Mouse (Mus musculus): ENCODE results near the gene Dnaaf5.

DNA sequence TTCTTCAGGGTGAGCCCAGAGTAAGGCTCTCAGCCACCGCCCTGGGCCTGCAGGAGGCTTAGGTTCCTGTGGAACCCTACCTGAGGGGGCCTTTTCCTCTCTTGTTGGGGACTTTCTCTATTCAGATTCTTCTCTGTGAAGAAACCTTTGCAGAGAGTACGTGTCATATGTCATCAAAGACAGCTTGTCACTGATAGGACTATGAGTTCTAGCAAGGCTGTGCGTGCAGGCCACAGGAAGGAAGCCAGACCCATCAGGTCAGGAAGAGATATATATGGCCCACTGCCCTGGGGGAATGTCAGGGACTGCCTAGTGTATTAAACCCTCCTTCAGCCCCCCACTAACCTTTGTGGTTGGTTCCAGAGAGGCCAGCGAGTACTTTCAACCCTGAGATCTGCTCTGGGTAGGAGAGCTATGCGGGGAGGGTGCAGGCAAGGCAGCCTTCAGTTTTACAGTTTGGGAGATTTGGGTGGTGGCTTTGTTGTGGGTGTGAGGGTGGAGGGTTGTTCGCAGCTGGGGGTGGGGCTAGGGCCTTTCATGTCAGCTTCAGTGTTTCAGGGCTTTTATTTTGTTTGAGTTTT is 16.8 kb downstream of the Dnaaf5 start:
- no peak for TF ChIP-seq USF1 (IDR thresholded peaks at IDR 0.05; ENCODE audit: low read depth)
- TF ChIP-seq MAX (IDR thresholded peaks at IDR 0.05; ENCODE audit: low read depth): no peak
- no peak for TF ChIP-seq MYOG (IDR thresholded peaks at IDR 0.05; ENCODE audit: control insufficient read depth in 1 of 3, insufficient read depth in 1 of 3, insufficient read length in 2 of 3, low read depth in 2 of 3)
- TF ChIP-seq POLR2AphosphoS2 (IDR thresholded peaks at IDR 0.05; ENCODE audit: insufficient read length, low read depth): no peak
- TF ChIP-seq TCF12 (IDR thresholded peaks at IDR 0.05; ENCODE audit: insufficient read depth, poor library complexity, severe bottlenecking): no peak
- no peak for TF ChIP-seq MYOD1 (IDR thresholded peaks at IDR 0.05; ENCODE audit: control insufficient read depth in 1 of 3, insufficient read length in 2 of 3, low read depth in 2 of 3)
- no peak for TF ChIP-seq POLR2A (IDR thresholded peaks at IDR 0.05; ENCODE audit: insufficient read length, low read depth)
- TF ChIP-seq E2F4 (IDR thresholded peaks at IDR 0.05; ENCODE audit: insufficient read depth): no peak
- no peak for TF ChIP-seq REST (IDR thresholded peaks at IDR 0.05; ENCODE audit: insufficient read depth, insufficient read length)
- TF ChIP-seq SRF (IDR thresholded peaks at IDR 0.05; ENCODE audit: control insufficient read depth, insufficient read length, low read depth): no peak
- no peak for TF ChIP-seq TCF3 (IDR thresholded peaks at IDR 0.05; ENCODE audit: insufficient read length, low read depth)
- TF ChIP-seq CEBPB (IDR thresholded peaks at IDR 0.05; ENCODE audit: insufficient read depth, poor library complexity, severe bottlenecking): no peak
